In the genomic region with DNA sequence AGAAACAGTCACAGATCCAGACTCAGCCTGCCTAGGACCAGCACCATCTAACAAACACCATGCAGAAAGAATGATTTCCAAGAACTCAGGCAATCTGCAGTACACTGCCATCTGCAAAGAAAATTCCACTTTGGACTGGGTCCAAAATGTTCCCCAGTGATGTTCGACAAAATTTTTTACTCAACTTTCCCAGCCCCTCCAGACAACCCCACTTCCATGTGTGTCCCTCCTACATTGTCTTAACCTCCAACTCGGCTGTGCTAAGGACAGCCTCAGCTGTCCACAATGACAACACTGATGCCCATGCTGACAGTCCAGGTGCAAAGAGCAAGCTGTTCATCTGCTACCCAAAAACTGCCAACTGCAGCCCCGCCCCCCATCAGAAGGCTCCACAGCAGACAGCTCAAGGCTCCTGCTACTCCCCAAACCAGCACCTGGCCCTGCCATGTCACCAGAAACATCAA, we compare ENCODE assay signal across 11 mouse cellular contexts. TPM values are rescaled to one million over a fixed set of nuclear protein-coding genes. Genes with fewer than 3 reads are reported as not detected.
DNase-seq lines count a peak whose midpoint lies in the region; ATAC-seq and TF ChIP-seq lines count a peak whose summit lies in the region.
"Had no signal": no experiment of that assay in that cellular context is flagged by ENCODE, and none has a peak within 500 bp of the region (broad histone marks: within the 10 kb centered on the region; RNA-seq: fewer than 3 reads in every experiment).

No protein-coding gene starts in this region.

- TF ChIP-seq CTCF in kidney, adult 2 months (conservative IDR thresholded peaks at IDR 0.05; ENCODE audit: insufficient read depth, insufficient read length, low read depth, low read length) = no peak

- no peak for TF ChIP-seq POLR2A in kidney, adult 2 months (IDR thresholded peaks at IDR 0.05; ENCODE audit: low read depth, low read length)

- no peak overlapping the region for H3K27ac ChIP-seq in kidney, adult 2 months (ENCODE audit: insufficient read depth, low read depth, low read length)
- peak overlapping the region; percentile 18 for H3K27ac ChIP-seq in embryonic facial prominence, embryonic 14.5 days (replicated peaks; ENCODE audit: low read depth, low read length)
- H3K27ac ChIP-seq in neural tube, embryonic 15.5 days (replicated peaks) = peak overlapping the region; percentile 45; the same call in 1 of the 2 replicates
- no peak overlapping the region for H3K27ac ChIP-seq in midbrain, embryonic 11.5 days (ENCODE audit: low read depth, low read length)

- peaks cover 29% of the 10 kb centered on the region for H3K4me1 ChIP-seq in kidney, adult 2 months (ENCODE audit: control insufficient read depth, insufficient read depth, low read length)
- H3K4me1 ChIP-seq in embryonic facial prominence, embryonic 14.5 days (ENCODE audit: control insufficient read depth, insufficient read depth, low read length) = peaks cover 27% of the 10 kb centered on the region
- H3K4me1 ChIP-seq in neural tube, embryonic 15.5 days = peaks cover 54% of the 10 kb centered on the region
- no peaks in the 10 kb centered on the region for H3K4me1 ChIP-seq in midbrain, embryonic 11.5 days (ENCODE audit: control insufficient read depth, insufficient read depth, low read length)

- DNase-seq in kidney, adult 2 months = peak; percentile 58
- no peak for DNase-seq in kidney, adult 9 months
- DNase-seq in embryonic facial prominence, embryonic 14.5 days (ENCODE audit: low spot score) = peak; percentile 77
- no peak for DNase-seq in right cerebral cortex, postnatal 4 days
- no peak for DNase-seq in urinary bladder, postnatal 4 days (ENCODE audit: low spot score in 2 of 2)
- DNase-seq in midbrain, embryonic 11.5 days (ENCODE audit: low spot score, missing footprints) = no peak
- DNase-seq: kidney, postnatal 25 days; liver, postnatal 0 days; right cerebral cortex, postnatal 25 days had no signal

- no peak overlapping the region for H3K4me2 ChIP-seq in embryonic facial prominence, embryonic 14.5 days (ENCODE audit: low read depth, low read length)
- no peak overlapping the region; the same call in 1 of the 2 replicates for H3K4me2 ChIP-seq in neural tube, embryonic 15.5 days
- H3K4me2 ChIP-seq in midbrain, embryonic 11.5 days = no peak overlapping the region

- H3K4me3 ChIP-seq in kidney, adult 2 months (ENCODE audit: insufficient read depth, low read depth, low read length) = no peak overlapping the region
- no peak overlapping the region for H3K4me3 ChIP-seq in embryonic facial prominence, embryonic 14.5 days (ENCODE audit: low read depth, low read length)
- H3K4me3 ChIP-seq in neural tube, embryonic 15.5 days (replicated peaks) = no peak overlapping the region
- no peak overlapping the region for H3K4me3 ChIP-seq in midbrain, embryonic 11.5 days (ENCODE audit: low read depth, low read length)

- no peak overlapping the region for H3K9ac ChIP-seq in embryonic facial prominence, embryonic 14.5 days (ENCODE audit: low read depth, low read length)
- no peak overlapping the region for H3K9ac ChIP-seq in neural tube, embryonic 15.5 days (replicated peaks)
- no peak overlapping the region for H3K9ac ChIP-seq in midbrain, embryonic 11.5 days (ENCODE audit: low read length)

- ATAC-seq in cerebellum, adult (ENCODE audit: insufficient number of reproducible peaks, low FRiP score, low TSS enrichment) = peak; percentile 69; the same call in 1 of the 2 replicates
- ATAC-seq in embryonic facial prominence, embryonic 14.5 days (ENCODE audit: low read depth) = peak; percentile 41; the same call in 1 of the 2 replicates
- ATAC-seq in neural tube, embryonic 15.5 days (ENCODE audit: low FRiP score) = no peak
- no peak for ATAC-seq in midbrain, embryonic 11.5 days (ENCODE audit: low FRiP score)
- ATAC-seq: liver, postnatal 0 days had no signal

- H3K27me3 ChIP-seq in kidney, adult 2 months (replicated peaks; ENCODE audit: control insufficient read depth, insufficient read depth, low read length) = no peaks in the 10 kb centered on the region
- H3K27me3 ChIP-seq in embryonic facial prominence, embryonic 14.5 days (replicated peaks; ENCODE audit: control insufficient read depth, insufficient read depth, low read length) = no peaks in the 10 kb centered on the region
- no peaks in the 10 kb centered on the region for H3K27me3 ChIP-seq in neural tube, embryonic 15.5 days (replicated peaks)
- no peaks in the 10 kb centered on the region for H3K27me3 ChIP-seq in midbrain, embryonic 11.5 days (ENCODE audit: control insufficient read depth, insufficient read depth, low read length)

- WGBS in kidney, adult 2 months = 55% methylated on average over 3 of the region's 3 CpGs
- WGBS in embryonic facial prominence, embryonic 14.5 days = 44% methylated on average over 3 of the region's 3 CpGs
- WGBS in neural tube, embryonic 15.5 days = 50% methylated on average over 3 of the region's 3 CpGs
- WGBS in midbrain, embryonic 11.5 days = 87% methylated on average over 3 of the region's 3 CpGs

- H3K9me3 ChIP-seq in embryonic facial prominence, embryonic 14.5 days (ENCODE audit: control insufficient read depth, low read length) = no peaks in the 10 kb centered on the region
- no peaks in the 10 kb centered on the region for H3K9me3 ChIP-seq in neural tube, embryonic 15.5 days (replicated peaks)
- H3K9me3 ChIP-seq in midbrain, embryonic 11.5 days (ENCODE audit: control insufficient read depth, low read length) = no peaks in the 10 kb centered on the region

- H3K36me3 ChIP-seq in kidney, adult 2 months (ENCODE audit: control insufficient read depth, insufficient read depth, low read length) = no peaks in the 10 kb centered on the region
- no peaks in the 10 kb centered on the region for H3K36me3 ChIP-seq in embryonic facial prominence, embryonic 14.5 days (ENCODE audit: control insufficient read depth, insufficient read depth, low read length)
- H3K36me3 ChIP-seq in neural tube, embryonic 15.5 days = no peaks in the 10 kb centered on the region
- no peaks in the 10 kb centered on the region for H3K36me3 ChIP-seq in midbrain, embryonic 11.5 days (ENCODE audit: control insufficient read depth, insufficient read depth, low read length)

RNA-seq across cellular contexts. Expression of a gene that starts 32.2 kb away (rescaled TPM):
- 51.5 and 54.2 TPM in 2 replicates for polyA plus RNA-seq in kidney, adult 2 months (2012; rRNA removed)
- 17.9 and 24.3 TPM in 2 replicates for polyA plus RNA-seq in embryonic facial prominence, embryonic 14.5 days (2014; fragmentation: Nextera tagmentation; extraction: Ambion mirVana)
- 19.9 and 28.4 TPM in 2 replicates for polyA plus RNA-seq in neural tube, embryonic 15.5 days (2015; fragmentation: Nextera tagmentation; extraction: Ambion mirVana)
- 15.0 and 19.8 TPM in 2 replicates for polyA plus RNA-seq in midbrain, embryonic 11.5 days (2014; fragmentation: Nextera tagmentation; extraction: Ambion mirVana)

Comparison
In these comparisons a context has a peak if more than half of its experiments do, and no peak if none do; other contexts are left out.
1. DNase-seq: peak in kidney, adult 2 months (single experiment) and embryonic facial prominence, embryonic 14.5 days (single experiment); none in kidney, adult 9 months (single experiment), right cerebral cortex, postnatal 4 days (single experiment), urinary bladder, postnatal 4 days (0 of 2) and midbrain, embryonic 11.5 days (single experiment).
2. H3K27ac ChIP-seq: peak in embryonic facial prominence, embryonic 14.5 days (single experiment) and neural tube, embryonic 15.5 days (single experiment); none in kidney, adult 2 months (single experiment) and midbrain, embryonic 11.5 days (single experiment).
3. ATAC-seq: peak in cerebellum, adult (single experiment) and embryonic facial prominence, embryonic 14.5 days (single experiment); none in neural tube, embryonic 15.5 days (single experiment) and midbrain, embryonic 11.5 days (single experiment).